In the genomic region with DNA sequence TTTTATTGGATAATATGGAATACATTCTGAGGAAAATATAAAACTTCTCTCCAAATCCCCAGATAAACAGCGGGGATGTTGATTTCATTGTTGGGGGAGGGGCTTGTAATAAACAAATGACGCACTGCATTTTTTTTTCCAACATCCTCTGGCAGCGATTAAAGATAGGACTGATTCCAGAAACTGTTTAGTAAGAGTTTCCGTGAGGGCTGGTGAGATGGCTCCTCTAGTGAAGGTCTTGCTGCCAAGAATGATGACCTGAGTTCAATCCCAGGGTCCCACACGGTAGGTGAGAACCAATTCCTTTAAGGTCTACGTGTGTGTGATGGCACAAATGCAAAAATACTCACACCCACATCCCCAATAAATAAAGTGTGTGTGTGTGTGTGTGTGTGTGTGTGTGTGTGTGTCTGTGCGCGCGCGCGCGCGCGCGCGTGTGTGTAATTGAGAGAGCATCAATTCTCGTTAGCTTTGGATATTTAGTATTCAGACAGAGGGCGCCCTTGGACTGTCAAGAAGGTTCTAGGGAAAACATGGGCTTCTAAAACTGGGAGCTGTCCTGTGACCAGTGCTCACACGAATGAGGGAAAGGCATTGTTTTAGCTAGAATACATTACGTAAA, we compare ENCODE assay signal across 8 mouse cellular contexts. TPM values are rescaled to one million over a fixed set of nuclear protein-coding genes. Genes with fewer than 3 reads are reported as not detected.
A peak's percentile ranks its signal among the peaks of the same experiment; 100 is the strongest.
DNase-seq lines count a peak whose midpoint lies in the region; ATAC-seq and TF ChIP-seq lines count a peak whose summit lies in the region.

No protein-coding gene starts in this region.

- intact Hi-C loops in left cerebral cortex, adult 2 months (cut with DNase I), result loop anchor here (1.0 to 5.0 kb wide), 3 partner anchors 82 to 196 kb away; partner anchors contain the start of genes Bola1 and Hist2h2ab

- H3K36me3 ChIP-seq in stomach, postnatal 0 days (ENCODE audit: control insufficient read depth, insufficient read depth, low read length), result no peaks in the 10 kb centered on the region

- no peaks in the 10 kb centered on the region for H3K27me3 ChIP-seq in stomach, postnatal 0 days (ENCODE audit: control insufficient read depth, insufficient read depth, low read length)

- TF ChIP-seq CTCF in left cerebral cortex, adult 2 months (IDR thresholded peaks at IDR 0.05), result peak; percentile 60
- TF ChIP-seq CTCF in stomach, postnatal 0 days (IDR thresholded peaks at IDR 0.05; ENCODE audit: low read depth), result peak; percentile 79

- no peak overlapping the region for H3K9ac ChIP-seq in stomach, postnatal 0 days (ENCODE audit: low read length)

- peak overlapping the region; percentile 50; the same call in 1 of the 2 replicates for H3K27ac ChIP-seq in left cerebral cortex, adult 2 months
- H3K27ac ChIP-seq in stomach, postnatal 0 days (replicated peaks), result no peak overlapping the region

- peak overlapping the region; percentile 36 for H3K4me2 ChIP-seq in stomach, postnatal 0 days (replicated peaks; ENCODE audit: low read depth)

- peak; percentile 43 for ATAC-seq in inflammation-experienced regulatory T-cells, adult 6 months
- peak; percentile 88 for ATAC-seq in megakaryocyte progenitor cell, adult 5-6 weeks (replicated peaks; ENCODE audit: poor library complexity)
- ATAC-seq in stomach, postnatal 0 days (ENCODE audit: low FRiP score, low TSS enrichment), result peak; percentile 53; the same call in 1 of the 2 replicates

- H3K9me3 ChIP-seq in stomach, postnatal 0 days (ENCODE audit: control insufficient read depth, low read length), result no peaks in the 10 kb centered on the region

- TF ChIP-seq EP300 in stomach, postnatal 0 days (optimal IDR thresholded peaks at IDR 0.05), result no peak

- peak; percentile 32 for DNase-seq in urinary bladder, postnatal 25 days (ENCODE audit: low spot score)
- no peak for DNase-seq in urinary bladder, adult 2 months (ENCODE audit: low spot score)
- DNase-seq in cerebellum, postnatal 14 days, result peak; percentile 86
- DNase-seq in gastrocnemius, adult 8-10 months (ENCODE audit: low spot score in 2 of 2), result peak; percentile 31 to 37
- DNase-seq in left cerebral cortex, adult 2 months (ENCODE audit: extremely low spot score in 1 of 2, low spot score in 2 of 2), result peak; percentile 64
- DNase-seq in stomach, postnatal 0 days (ENCODE audit: low spot score), result peak; percentile 50

- no peaks in the 10 kb centered on the region for H3K4me1 ChIP-seq in stomach, postnatal 0 days (replicated peaks; ENCODE audit: control insufficient read depth, insufficient read depth)

- H3K4me3 ChIP-seq in left cerebral cortex, adult 2 months, result peak overlapping the region; percentile 38
- peak overlapping the region; percentile 8; the same call in 1 of the 2 replicates for H3K4me3 ChIP-seq in stomach, postnatal 0 days (ENCODE audit: low read depth, low read length)

- 27% methylated on average over 20 of the region's 20 CpGs for WGBS in stomach, postnatal 0 days

RNA-seq across cellular contexts. Expression of gene Vps45, which starts 7.6 kb away (rescaled TPM):
- polyA plus RNA-seq in urinary bladder, adult 2 months (2012; rRNA removed), result 15.3 and 20.3 TPM in 2 replicates
- 10 to 100 TPM; 11.3 to 16.8 (median 16.2) TPM for total RNA-seq in gastrocnemius, adult 8-10 months (2022)
- polyA plus RNA-seq in inflammation-experienced regulatory T-cells, adult 6 months (2017; shearing (Covaris generic)), result 10 to 100 TPM; 21.2 to 23.9 (median 23.9) TPM
- total RNA-seq in left cerebral cortex, adult 2 months (2021), result 10 to 100 TPM; 38.3 to 45.9 TPM
- total RNA-seq in megakaryocyte progenitor cell, adult 5-6 weeks (2015), result 26.3 and 28.4 TPM in 2 replicates
- 10.9 and 12.6 TPM in 2 replicates for total RNA-seq in megakaryocyte progenitor cell, adult 5-6 weeks (2017)
- polyA plus RNA-seq in stomach, postnatal 0 days (2015; fragmentation: Nextera tagmentation; extraction: Ambion mirVana), result 28.0 and 32.1 TPM in 2 replicates

RNA-seq across cellular contexts. Expression of gene Otud7b, which starts 38.5 kb away (rescaled TPM):
- 11.1 and 16.8 TPM in 2 replicates for polyA plus RNA-seq in urinary bladder, adult 2 months (2012; rRNA removed)
- total RNA-seq in gastrocnemius, adult 8-10 months (2022), result 10 to 100 TPM; 61.8 to 77.4 (median 75.8) TPM
- 10 to 100 TPM in 1 of 3 experiments, 1 to 10 TPM in 2; 7.4 to 13.1 (median 9.9) TPM for polyA plus RNA-seq in inflammation-experienced regulatory T-cells, adult 6 months (2017; shearing (Covaris generic))
- total RNA-seq in left cerebral cortex, adult 2 months (2021), result 10 to 100 TPM; 33.3 to 33.4 TPM
- 3.0 and 3.2 TPM in 2 replicates for total RNA-seq in megakaryocyte progenitor cell, adult 5-6 weeks (2015)
- total RNA-seq in megakaryocyte progenitor cell, adult 5-6 weeks (2017), result 4.9 and 12.7 TPM in 2 replicates
- 12.3 and 14.5 TPM in 2 replicates for polyA plus RNA-seq in stomach, postnatal 0 days (2015; fragmentation: Nextera tagmentation; extraction: Ambion mirVana)
